Mouse (Mus musculus) intestine, embryonic 14.5 days (tissue): ENCODE measurements around the gene Olfr716. TPM values are rescaled to one million over a fixed set of nuclear protein-coding genes. Genes with fewer than 3 reads are reported as not detected.
"Not testable (repeated sequence)": the region's sequence is repeated elsewhere in the genome, so short reads cannot be mapped to it uniquely, and the experiment has no call there.

Experiments
- ATAC-seq: fragments of 200-750 bp; cut with Nextera tagmentation; replicated peaks from 2 replicates; pipeline ENCODE4 v1.8.0; 2017; ENCODE audit warnings: low read depth, moderate number of reproducible peaks, moderate TSS enrichment, moderate library complexity; ENCODE audit not compliant: low FRiP score, low TSS enrichment
- DNase-seq: peaks from one replicate; pipeline ENCODE4 v3.0.0-alpha.2; 2018; ENCODE audit warnings: low spot score
- H3K27ac ChIP-seq: fragments of 300-500 bp; sonication (generic); 2 replicates; pipeline ENCODE4 v1.5.1; 2014; ENCODE audit warnings: low read depth, mild to moderate bottlenecking, control low read depth
- H3K27me3 ChIP-seq: fragments of 300-500 bp; sonication (generic); replicated peaks from 2 replicates; pipeline ENCODE4 v1.6.1; 2014; ENCODE audit warnings: low read length, control low read depth; ENCODE audit not compliant: control insufficient read depth, insufficient read depth
- H3K36me3 ChIP-seq: fragments of 300-500 bp; sonication (generic); 2 replicates; pipeline ENCODE4 v1.6.1; 2014; ENCODE audit warnings: low read length, control low read depth; ENCODE audit not compliant: control insufficient read depth, insufficient read depth
- H3K4me1 ChIP-seq: fragments of 300-500 bp; sonication (generic); replicated peaks from 2 replicates; pipeline ENCODE4 v1.6.1; 2014; ENCODE audit warnings: low read length, control low read depth, mixed read lengths; ENCODE audit not compliant: control insufficient read depth, insufficient read depth
- H3K4me2 ChIP-seq: fragments of 300-500 bp; sonication (generic); 2 replicates; pipeline ENCODE4 v1.6.1; 2014; ENCODE audit warnings: low read length
- H3K4me3 ChIP-seq: fragments of 300-500 bp; sonication (generic); 2 replicates; pipeline ENCODE4 v1.5.1; 2014; ENCODE audit warnings: low read depth, low read length, control low read depth, mixed read lengths
- H3K9ac ChIP-seq: fragments of 300-500 bp; sonication (generic); 2 replicates; pipeline ENCODE4 v1.6.1; 2014; ENCODE audit warnings: mild to moderate bottlenecking, low read length
- H3K9me3 ChIP-seq: fragments of 300-500 bp; sonication (generic); 2 replicates; pipeline ENCODE4 v1.6.1; 2016; ENCODE audit warnings: low read length, control low read depth; ENCODE audit not compliant: control insufficient read depth
- WGBS: fragments of 180-500 bp; shearing (Covaris S2); extraction: QIAGEN DNeasy Blood & Tissue Kit; methylation state at CpG from one replicate; pipeline ENCODE4 v1.1.7; 2014; 5-methylcytosine and 5-hydroxymethylcytosine counted together
- polyA plus RNA-seq: library from polyadenylated mRNA; unstranded; fragments of >200 nt; fragmentation: Nextera tagmentation; extraction: Ambion mirVana; gene quantifications from 2 replicates; pipeline ENCODE4 v1.2.1, GENCODE M21; 2014

Olfr716 gene
- polyA plus RNA-seq = not detected in 2 replicates

DNA sequence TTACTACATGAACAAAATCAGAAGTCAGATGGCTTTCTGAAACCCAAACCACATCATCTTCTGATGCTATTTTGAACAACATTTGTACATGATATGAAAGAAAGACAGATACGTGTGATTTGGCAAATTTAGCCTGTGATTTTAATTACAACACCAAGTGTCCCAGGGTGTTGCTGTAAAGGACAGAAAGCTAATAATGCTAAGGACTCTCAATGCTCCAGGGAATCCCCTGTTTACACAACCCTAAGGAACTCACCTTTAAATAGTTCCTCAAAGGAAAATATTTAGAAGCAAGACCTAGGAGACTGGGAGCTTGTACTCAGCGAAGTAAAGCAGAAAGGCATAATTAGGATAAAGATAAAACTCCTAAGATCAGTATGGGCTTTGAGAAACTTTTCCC is at the start of gene Olfr716:
TSS of gene Olfr716 (plus strand) at position 301 of the 400 bp plus-strand sequence.
- 67% methylated on average over 2 of the region's 2 CpGs for WGBS
- not testable (repeated sequence) for H3K4me2 ChIP-seq, H3K36me3 ChIP-seq, ATAC-seq, H3K9ac ChIP-seq, H3K4me3 ChIP-seq, DNase-seq, H3K27ac ChIP-seq, H3K4me1 ChIP-seq, H3K27me3 ChIP-seq, H3K9me3 ChIP-seq

GRCm38 (mm10) chr7:107092920-107093319 is 45.2 kb upstream of the Olfr716 start, which contains the start of gene Olfr17:
Olfr17 (plus strand) TSS chr7:107093220.
- Histone ChIP-seq H3K36me3 (no peaks in the 10 kb centered on the region), H3K4me1 (no peaks in the 10 kb centered on the region), H3K27ac (no peak within 1 kb of the TSS), H3K4me3 (no peak within 1 kb of the TSS), H3K9me3 (no peaks in the 10 kb centered on the region), H3K27me3 (no peaks in the 10 kb centered on the region), H3K9ac (no peak within 1 kb of the TSS), H3K4me2 (no peak within 1 kb of the TSS)
- 62% methylated on average over 1 of the region's 1 CpGs for WGBS
- ATAC-seq (no peak), DNase-seq (no peak)

DNA sequence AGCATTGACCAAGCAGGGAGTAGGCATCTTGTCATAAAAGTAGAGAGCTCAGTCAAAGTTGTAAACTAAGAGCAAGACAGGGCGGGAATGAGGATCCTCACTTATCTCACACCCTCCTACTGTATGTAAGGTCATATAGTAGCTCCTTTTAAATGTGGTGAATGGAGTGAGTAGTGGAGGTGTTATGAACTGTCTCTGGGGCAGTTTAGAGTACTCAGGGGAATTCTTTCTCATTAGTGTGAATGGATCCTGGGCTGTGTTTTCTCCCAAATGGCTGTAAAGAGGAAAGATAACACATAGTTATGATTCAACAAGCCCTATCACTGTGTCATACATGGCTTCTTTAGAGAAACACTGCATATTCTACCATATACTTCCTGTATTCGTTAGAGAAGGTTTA is 27.9 kb upstream of the Olfr716 start, which contains the start of gene Olfr715b:
TSS of gene Olfr715b (minus strand) at position 101 of the 400 bp plus-strand sequence.
- not testable (repeated sequence) for H3K4me3 ChIP-seq, H3K4me2 ChIP-seq, DNase-seq, H3K27me3 ChIP-seq, H3K9ac ChIP-seq, H3K9me3 ChIP-seq, H3K27ac ChIP-seq, H3K36me3 ChIP-seq, H3K4me1 ChIP-seq, ATAC-seq
- WGBS = 88% methylated on average over 1 of the region's 2 CpGs

GRCm38 (mm10) chr7:107130983-107131382 is 7.1 kb upstream of the Olfr716 start, which contains the start of gene Olfr715:
Olfr715 (minus strand) TSS chr7:107131083.
- not testable (repeated sequence) for H3K36me3 ChIP-seq, H3K27me3 ChIP-seq, H3K27ac ChIP-seq, H3K4me3 ChIP-seq, H3K9ac ChIP-seq, H3K4me2 ChIP-seq, H3K9me3 ChIP-seq, H3K4me1 ChIP-seq, ATAC-seq, DNase-seq
- WGBS = 56% methylated on average over 1 of the region's 3 CpGs

GRCm38 (mm10) chr7:107166690-107167089 is 28.6 kb downstream of the Olfr716 start, which contains the start of gene Nlrp14:
Nlrp14 (plus strand) TSS chr7:107166990.
- DNase-seq (no peak), ATAC-seq (no peak)
- H3K36me3 ChIP-seq = no peaks in the 10 kb centered on the region
- no peaks in the 10 kb centered on the region for H3K4me1 ChIP-seq
- H3K27ac ChIP-seq = no peak within 1 kb of the TSS
- WGBS = 82% methylated on average over 10 of the region's 10 CpGs
- H3K9ac ChIP-seq = no peak within 1 kb of the TSS
- H3K4me3 ChIP-seq = no peak within 1 kb of the TSS
- H3K4me2 ChIP-seq = no peak within 1 kb of the TSS
- H3K27me3 ChIP-seq = no peaks in the 10 kb centered on the region
- no peaks in the 10 kb centered on the region for H3K9me3 ChIP-seq

DNA sequence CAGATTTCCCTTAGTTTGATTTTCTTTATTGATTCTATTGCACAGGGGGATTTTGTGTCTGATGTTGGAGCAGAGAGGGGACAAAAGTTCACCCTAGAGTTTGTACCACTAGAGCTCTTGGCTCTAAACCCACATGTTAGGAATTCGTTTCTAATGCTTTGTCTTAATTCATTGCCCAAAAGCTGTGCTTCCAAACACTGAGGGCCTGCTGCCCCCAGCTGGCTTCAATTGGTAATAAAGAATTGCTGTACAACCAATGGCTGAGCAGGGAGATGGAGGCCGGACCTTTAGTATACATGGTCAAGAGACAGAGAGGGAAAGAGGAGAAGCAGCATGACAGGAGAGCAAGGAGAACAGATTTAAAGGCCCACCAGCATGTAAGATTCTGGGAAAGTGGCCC is 42.3 kb downstream of the Olfr716 start:
- 35% methylated on average over 2 of the region's 2 CpGs for WGBS
- ATAC-seq (no peak), DNase-seq (no peak)
- no peaks in the 10 kb centered on the region for H3K27me3 ChIP-seq
- no peak overlapping the region for H3K4me3 ChIP-seq
- no peak overlapping the region for H3K27ac ChIP-seq
- H3K9ac ChIP-seq = no peak overlapping the region
- no peaks in the 10 kb centered on the region for H3K4me1 ChIP-seq
- no peak overlapping the region for H3K4me2 ChIP-seq
- H3K9me3 ChIP-seq = no peaks in the 10 kb centered on the region
- H3K36me3 ChIP-seq = no peaks in the 10 kb centered on the region

Other genes with a start within 250 kb of the Olfr716 start
- not detected in 2 replicates for gene Olfr707, start 237.1 kb upstream of the Olfr716 start, polyA plus RNA-seq
- not detected in 2 replicates for gene Olfr1532-ps1, start 230.3 kb upstream of the Olfr716 start, polyA plus RNA-seq
- not detected in 2 replicates for gene Olfr709-ps1, start 206.1 kb upstream of the Olfr716 start, polyA plus RNA-seq
- gene Olfr710, start 190.0 kb upstream of the Olfr716 start, polyA plus RNA-seq = not detected in 2 replicates
- gene Olfr6, start 174.4 kb upstream of the Olfr716 start, polyA plus RNA-seq = not detected in 2 replicates
- not detected in 2 replicates for gene Olfr711, start 162.9 kb upstream of the Olfr716 start, polyA plus RNA-seq
- not detected in 2 replicates for gene Olfr2, start 132.3 kb upstream of the Olfr716 start, polyA plus RNA-seq
- not detected in 2 replicates for gene Olfr713, start 107.2 kb upstream of the Olfr716 start, polyA plus RNA-seq
- gene Olfr714, start 67.3 kb upstream of the Olfr716 start, polyA plus RNA-seq = not detected in 2 replicates
- gene Olfr17, start 45.1 kb upstream of the Olfr716 start, polyA plus RNA-seq = not detected in 2 replicates
- gene Olfr715b, start 28.0 kb upstream of the Olfr716 start, polyA plus RNA-seq = not detected in 2 replicates
- not detected in 2 replicates for gene Olfr715, start 7.2 kb upstream of the Olfr716 start, polyA plus RNA-seq
- gene Nlrp14, start 28.7 kb downstream of the Olfr716 start, polyA plus RNA-seq = not detected in 2 replicates
- not detected in 2 replicates for gene Rbmxl2, start 71.1 kb downstream of the Olfr716 start, polyA plus RNA-seq
- 6.1 and 6.9 TPM in 2 replicates for gene Syt9, start 232.4 kb downstream of the Olfr716 start, polyA plus RNA-seq